Mouse (Mus musculus) thymus, postnatal 14 days (tissue): ENCODE results near the gene Elmo3.
"Not testable (repeated sequence)": the region's sequence is repeated elsewhere in the genome, so short reads cannot be mapped to it uniquely, and the experiment has no call there.

Experiments
- DNase-seq: peaks from one replicate; pipeline ENCODE4 v3.0.0; 2021

Elmo3 gene

DNA sequence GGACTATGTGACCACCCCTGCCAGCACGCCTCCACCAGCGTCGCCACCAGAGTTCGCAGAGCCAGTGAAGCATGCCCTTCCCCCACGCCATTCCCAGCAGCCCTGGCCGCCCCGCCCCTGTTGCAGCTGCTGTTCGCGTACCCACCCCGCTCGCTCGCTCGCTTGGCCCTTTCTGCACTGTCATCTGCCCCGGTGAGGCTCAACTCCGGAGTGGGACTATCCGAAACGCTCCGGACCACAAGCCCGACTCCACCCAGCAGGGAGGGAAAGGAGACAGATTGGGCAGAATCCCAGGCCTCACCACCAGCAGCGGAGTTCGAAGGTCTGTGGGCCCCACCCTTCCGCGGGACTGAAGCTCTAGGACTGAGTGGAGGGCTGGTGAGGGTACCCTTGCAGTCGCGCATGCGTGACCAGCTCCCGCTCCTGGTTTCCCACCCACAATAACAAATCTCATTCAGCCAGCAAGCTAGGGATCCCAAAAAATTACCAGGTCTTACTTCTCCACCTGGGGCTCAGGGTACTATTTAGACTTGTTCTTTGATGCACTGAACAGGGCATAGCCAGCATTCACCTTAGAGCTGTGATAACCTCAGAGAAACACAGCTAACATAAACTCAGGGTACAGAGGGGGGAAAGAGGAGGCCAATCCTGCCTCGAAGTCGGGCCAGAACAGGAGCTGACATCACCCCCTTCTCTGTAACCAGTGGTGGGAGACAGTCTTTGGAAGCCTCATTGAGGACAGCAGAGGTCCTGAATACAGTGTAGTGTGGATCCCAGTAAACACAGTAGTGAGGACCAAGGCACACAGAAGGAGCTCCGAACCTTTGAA is 28.9 kb upstream of the Elmo3 start:
- DNase-seq, result peak; percentile 66

DNA sequence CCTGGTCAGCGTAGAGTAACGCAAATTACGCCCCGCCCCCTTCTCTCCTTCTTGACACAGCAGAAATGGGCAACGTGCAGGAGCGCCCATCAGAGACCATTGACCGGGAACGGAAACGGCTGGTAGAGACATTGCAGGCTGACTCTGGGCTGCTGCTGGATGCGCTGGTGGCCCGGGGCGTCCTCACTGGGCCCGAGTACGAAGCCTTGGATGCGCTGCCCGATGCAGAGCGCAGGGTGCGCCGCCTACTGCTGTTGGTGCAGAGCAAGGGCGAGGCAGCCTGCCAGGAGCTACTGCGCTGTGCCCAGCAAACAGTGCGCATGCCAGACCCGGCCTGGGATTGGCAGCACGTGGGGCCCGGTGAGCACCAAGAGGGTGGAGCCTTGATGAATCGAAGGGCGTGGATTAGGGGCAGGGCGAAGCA is 26.5 kb upstream of the Elmo3 start:
- peak; percentile 42 for DNase-seq

DNA sequence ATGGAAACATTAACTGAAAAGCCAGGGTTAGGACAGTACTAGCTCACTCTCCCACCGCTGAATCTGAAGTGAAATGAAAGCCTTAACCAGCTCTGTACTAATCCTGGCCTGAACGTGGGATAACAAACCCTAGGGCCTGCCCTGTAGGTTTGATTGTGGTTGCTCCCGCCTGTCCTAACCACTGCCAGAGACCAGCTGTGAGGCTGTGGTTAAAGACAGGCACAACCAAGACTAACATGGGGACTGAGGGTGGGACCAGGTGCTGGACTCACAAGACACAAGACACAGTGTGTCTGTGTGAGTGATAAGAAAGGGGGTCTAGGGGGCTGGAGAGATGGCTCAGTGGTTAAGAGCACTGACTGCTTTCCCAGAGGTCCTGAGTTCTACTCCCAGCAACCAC is 24.8 kb upstream of the Elmo3 start:
- DNase-seq, result no peak

DNA sequence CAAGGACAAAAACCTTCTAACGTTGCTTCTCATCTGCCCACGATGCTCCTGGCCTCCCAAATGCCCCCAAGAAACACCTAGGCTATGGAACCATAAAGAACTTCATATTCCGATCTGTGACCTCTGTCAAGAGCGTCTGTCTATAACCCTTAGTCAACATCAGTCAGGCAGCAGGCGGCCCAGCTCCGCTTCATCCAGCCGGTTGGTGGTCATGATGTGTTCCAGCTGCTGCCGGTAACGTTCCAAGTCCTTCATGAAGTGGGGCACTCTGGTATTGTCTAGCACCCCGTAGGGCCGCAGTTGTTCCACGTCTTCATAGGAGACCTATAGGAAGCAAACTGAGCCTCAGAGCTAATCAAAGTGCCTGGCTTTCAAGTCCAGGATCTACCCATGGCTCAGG is 23.6 kb upstream of the Elmo3 start:
- no peak for DNase-seq

DNA sequence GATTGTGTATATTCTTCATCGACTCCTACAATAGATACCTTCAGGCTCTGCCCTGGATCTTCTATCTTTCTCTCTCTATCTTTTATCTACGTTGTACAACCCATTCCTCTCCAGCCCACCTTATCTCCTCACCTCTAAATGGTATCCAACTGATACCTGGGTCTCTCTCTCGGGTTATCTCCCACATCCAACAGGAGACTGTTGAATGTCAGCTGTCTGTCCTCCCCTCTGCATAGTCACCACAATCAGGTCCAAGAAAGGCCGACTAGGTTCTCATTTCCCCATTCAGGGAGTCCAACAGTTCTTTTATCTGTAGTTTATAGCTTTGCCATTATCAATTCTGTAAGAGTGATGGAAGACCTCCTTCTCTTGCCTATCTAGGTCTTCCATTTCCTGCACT is 23.2 kb upstream of the Elmo3 start:
- no peak for DNase-seq

DNA sequence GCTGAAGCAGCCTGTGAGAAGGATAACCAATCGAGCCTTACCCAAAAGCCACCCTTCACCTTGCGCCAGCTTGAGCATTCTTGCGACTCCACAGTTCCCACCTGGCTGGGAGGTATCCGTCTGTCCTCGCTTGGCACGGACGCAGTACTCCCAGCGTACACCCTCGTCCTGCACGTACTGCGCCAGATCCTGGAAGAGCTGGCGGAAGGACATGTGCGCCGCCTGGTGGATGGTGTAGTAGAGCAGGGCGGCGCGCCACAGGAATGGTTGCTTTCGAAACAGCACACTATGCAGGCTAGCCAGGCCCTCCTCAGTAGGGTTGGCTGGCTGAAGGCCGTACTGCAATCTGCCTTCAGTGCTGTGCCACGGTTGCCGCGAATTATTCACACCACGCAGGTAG is 22.3 kb upstream of the Elmo3 start:
- DNase-seq, result peak; percentile 55

DNA sequence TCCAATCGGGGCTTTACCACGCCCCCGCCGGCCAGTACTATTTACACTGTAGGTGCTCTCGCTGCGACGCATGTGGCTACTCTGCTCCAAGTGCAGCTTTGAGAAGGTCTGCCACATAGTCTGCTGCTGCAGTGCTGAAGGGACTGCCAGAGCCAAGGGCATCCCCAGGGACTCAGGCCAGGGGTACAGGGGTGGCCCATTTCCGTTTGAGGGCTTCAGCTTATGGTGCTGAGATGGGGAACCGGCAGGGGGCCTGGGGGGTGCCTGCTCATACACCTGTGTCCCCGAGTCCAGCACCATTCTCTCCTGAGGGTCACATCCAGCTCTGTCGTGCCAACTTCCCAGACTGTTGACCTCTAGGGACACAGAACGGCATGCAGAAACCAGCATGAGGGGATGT is 19.9 kb upstream of the Elmo3 start:
- DNase-seq, result no peak

DNA sequence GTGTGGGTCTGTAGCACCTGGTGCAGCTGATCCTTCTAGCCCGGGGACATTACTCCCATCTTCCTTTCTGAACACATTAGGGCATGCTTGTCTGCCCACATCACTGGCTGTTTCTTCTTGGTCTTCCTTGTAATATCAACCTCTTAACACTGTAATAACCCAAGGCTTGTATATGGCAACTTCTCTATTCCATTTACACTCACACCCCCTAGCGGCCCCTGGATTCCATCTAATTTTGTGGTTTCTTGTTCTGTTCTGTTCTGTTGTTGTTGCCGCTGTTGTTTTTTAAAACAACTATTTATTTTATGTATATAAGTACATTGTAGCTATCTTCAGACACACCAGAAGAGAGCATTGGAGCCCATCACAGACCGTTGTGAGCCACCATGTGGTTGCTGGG is 18.5 kb upstream of the Elmo3 start:
- no peak for DNase-seq

DNA sequence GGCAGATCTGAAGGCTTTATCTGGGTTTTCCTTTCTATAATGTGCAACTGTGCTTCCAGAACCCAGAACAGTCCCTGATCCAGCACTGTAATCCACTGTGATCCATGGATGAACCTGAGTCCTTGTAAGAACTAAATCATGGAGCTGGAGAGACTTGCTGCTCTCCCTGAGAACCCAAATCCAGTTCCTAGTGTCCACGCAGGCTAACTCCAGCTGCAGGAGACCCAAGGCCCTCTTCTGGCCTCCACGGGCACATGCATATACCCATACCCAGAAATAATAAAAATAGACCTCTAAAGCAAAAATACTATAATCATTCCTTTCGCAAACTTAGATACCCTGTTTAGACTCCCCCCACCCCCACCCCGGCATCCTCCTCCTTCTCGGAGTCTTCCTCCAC is 17.2 kb upstream of the Elmo3 start:
- DNase-seq, result no peak

DNA sequence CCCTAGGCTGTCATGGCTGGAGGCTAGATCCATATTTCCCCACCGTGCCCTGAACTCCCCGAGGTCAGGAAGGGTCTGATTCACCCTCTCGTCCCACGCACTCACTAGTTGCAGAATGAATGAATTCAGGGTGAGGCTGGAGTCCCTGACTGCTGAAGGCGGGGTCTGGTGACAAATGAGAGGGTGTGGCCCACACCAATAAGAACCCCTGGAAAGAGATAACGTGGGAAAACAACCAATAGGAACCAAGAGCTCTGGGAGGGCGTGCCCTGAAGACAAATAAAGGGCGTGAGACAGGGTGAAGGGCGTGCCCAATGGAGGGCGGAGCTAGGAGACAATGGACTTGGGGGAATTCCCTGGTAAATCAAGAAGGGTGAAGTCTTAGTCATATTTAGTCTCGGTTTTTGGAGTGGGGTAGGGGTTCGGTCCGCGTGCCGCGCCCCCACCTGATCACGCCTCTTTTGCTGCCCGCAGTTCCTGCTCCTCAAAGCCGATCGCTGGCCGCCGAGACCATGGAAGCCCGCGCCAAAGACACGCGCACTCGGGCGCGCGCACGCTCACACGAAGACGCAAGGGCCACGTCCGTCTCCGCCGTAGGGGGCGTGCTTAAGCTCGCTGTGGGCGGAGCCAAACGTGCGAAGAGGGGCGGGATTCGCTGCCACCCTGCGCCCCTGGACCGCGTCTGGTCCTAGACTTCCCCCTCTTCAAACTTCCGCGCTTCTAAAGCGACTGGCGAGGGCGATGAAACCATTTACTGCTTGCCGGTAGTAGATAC is 16.3 kb upstream of the Elmo3 start:
- DNase-seq, result peak; percentile 97

DNA sequence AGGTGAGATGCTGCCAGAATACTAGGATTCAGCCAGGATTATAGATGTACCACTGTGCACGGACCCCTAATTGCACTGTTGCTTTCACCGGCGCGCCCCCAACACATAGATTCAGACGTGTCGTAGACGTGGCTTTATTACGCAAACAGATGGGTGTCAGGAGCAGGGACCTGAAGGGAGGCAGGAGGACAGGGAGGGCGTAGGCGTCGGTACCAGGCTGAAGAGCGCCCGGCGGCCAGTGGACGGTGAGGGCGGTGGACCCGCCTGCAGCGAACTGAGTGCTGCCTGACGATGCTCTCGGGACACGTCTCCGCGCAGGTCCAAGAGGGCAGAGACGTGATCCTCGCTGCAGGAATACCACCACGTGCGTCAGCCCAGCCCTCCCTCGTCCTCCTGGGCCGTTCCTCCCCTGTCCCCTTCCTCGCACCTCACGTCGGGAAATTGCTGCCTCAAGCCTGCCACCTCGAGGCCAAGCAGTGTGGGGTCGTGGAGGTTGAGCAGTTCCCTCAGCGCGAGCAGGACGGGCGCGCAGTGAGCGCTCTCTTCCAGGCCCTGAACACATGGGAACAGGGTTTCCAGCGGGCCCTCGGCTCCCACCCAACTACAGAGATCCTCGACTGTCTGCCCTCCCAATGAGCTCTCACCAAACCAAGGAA is 15.5 kb upstream of the Elmo3 start, which contains the start of gene 4931428F04Rik:
TSS of gene 4931428F04Rik (minus strand) at position 60 of the 656 bp plus-strand sequence.
- peak; percentile 71 for DNase-seq

DNA sequence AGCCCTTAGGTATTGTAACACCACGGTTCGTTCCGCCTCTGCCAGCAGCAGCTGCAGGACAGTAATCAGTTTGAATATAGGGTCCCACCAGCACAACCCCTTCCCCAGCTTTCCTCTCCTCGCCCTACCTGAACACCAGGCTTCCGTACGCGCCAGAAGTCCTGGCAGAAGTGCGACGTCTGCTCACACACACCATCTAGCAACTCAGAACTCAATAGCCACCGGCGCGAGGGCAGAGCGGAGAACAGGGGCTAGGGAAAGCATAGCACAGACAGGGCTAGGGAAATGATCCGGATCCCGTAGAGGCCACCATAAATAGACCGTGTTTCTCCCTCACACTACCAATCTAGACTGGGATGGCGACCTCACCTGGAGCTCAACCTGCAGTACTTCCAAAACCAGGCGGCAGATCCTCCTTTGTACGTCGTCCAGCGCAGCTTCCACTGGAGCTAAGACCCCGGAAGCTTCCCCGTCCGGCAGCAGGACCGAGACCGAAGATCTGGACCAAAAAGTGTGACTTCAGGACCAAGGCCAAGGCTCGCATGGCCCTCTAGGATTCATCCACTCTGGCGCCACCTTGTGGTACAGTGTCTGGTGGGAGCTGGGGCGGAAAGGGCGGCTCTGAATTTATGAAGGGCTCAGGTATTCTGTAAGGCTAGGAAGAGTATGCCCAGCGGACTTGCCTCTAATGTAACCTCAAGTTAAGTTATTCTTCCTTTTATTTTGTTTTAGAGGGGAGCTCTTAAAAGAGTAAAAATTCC is 14.7 kb upstream of the Elmo3 start:
- peak; percentile 91 for DNase-seq

DNA sequence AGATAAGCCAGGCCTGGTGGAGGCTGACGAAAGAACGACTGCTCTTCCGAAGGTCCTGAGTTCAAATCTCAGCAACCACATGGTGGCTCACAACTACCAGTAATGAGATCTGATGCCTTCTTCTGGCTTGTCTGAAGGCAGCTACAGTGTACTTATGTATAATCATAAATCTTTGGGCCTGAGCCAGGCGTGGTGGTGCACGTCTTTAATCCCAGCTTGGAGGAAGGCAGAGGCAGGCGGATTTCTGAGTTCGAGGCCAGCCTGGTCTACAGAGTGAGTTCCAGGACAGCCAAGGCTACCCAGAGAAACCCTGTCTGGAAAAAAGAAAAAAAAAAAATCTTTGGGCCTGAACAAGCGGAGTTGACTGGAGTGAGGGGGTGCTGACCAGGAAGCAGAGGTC is 14.0 kb upstream of the Elmo3 start:
- not testable (repeated sequence) for DNase-seq

DNA sequence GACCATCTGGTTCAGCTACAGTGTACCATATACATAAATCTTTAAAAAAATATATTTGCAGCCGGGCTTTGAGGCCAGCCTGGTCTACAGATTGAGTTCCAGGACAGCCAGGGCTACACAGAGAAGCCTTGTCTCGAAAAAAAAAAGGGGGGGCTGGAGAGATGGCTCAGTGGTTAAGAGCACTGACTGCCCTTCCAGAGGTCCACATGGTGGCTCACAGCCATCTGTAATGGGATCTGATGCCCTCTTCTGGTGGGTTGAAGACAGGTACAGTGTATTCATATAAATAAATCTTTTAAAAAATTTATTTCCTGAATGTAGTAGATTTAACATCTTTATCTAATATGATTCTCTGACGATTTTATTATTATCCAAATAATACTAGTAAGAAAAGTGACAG is 13.6 kb upstream of the Elmo3 start:
- DNase-seq, result not testable (repeated sequence)

DNA sequence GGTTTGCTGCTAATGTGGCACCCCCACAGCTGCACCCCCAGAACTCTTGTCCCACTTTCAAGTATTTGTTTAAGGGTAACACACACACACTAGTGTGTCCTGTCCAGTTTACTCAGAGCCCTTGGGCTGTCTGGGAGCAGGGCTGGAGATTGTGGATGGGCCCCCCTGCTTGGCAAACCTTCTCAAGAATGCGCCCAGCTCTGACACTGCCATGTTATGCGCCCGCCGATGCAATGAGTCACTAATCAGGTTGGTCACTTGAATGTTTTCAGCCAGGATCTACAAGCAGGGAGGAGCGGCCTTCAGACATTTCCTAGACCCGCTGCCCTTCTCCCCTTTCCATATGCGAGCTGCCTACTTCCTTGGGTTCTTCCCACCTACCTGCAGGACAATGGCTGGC is 12.9 kb upstream of the Elmo3 start:
- DNase-seq, result no peak

DNA sequence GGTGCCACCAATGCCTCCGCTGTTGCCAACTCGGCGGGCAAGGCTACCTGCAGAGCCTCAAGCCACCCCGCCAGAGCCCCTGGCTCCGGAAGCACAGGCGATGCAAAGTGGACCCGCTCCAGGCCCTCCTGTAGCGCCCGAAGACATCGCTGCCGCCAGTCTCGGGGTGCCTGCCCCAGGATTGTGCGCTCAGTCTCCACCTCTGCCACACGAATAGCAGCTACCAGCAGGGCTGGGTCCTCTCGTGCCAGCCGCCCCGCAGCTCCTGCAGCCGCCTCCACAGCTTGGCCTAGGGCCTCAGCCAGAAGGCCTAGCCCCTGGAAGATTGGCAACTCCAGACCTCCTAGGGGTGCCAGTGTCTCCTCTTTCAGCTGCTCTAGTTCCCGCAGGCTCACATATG is 12.0 kb upstream of the Elmo3 start:
- no peak for DNase-seq

DNA sequence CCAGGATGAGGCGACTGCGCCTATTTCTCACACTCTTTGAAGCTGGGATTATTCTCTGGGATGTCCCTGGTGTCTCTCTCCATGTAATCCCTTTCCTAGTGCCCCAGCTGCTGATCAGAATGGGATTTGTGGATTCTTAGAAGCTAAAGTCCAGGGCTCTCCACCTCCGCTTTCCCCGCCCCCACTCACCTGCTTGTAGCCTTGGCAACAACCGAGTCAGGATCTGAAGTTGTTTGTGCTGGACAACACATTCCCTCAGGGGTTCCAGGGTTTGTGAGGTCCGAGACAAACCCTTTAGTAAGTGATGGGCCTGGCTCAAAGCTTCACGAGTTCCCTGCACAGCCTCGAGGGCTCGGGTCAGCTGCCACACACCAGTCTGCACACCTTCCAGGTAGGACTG is 10.6 kb upstream of the Elmo3 start:
- no peak for DNase-seq

DNA sequence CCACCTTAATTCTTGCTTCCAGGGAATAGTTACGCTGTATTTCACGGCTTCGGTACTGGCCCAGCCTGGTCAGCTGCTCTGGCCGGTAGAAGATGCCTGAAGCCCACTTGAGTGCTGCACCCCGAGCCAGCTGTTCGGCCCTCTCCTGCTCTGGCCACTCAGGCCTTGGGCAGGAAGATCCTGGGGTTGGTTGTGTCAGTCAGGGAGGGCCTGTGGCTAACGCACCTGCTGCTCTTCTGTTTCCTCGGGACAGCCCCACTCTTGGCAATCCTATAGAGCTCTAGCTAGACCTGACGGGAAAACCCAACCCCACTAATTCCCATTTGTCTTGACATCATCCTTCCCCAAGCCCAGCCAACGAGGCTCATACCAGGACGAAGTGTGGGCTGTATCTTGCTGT is 10.1 kb upstream of the Elmo3 start:
- no peak for DNase-seq

DNA sequence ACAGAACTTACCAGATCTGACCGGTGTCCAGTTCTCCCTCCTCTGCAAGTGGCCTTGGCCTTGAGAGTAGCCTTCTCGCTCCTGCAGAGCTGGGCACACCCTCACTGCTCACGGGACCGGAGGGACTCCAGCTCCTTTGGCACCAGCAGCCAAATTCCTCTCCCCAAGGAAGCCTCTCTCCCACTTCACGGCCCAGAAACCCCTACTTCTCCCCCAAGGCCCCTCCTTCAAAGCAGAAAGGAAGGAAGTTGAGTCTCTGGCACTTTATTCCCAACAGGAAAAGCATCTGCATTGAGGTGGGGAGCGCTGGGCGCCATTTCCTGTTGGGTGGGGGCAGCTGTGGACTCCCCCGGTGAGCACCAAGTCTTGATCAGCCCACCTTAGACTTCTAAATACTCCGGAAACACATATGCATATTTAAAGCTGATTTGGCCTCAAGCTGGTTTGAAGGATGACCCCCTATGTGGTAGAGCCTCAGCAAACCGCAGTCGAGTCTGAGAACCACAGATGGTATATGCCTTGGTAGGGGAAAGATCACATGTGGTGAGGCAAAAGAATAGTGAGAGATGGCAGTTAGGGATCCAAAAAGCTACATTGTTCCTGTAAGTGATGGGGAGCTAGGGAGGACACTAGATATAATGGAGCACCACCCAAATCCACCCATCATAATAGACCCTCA is 9.4 kb upstream of the Elmo3 start, which contains the start of gene Exoc3l:
TSS of gene Exoc3l (minus strand) at position 207 of the 679 bp plus-strand sequence.
- DNase-seq, result peak; percentile 33

DNA sequence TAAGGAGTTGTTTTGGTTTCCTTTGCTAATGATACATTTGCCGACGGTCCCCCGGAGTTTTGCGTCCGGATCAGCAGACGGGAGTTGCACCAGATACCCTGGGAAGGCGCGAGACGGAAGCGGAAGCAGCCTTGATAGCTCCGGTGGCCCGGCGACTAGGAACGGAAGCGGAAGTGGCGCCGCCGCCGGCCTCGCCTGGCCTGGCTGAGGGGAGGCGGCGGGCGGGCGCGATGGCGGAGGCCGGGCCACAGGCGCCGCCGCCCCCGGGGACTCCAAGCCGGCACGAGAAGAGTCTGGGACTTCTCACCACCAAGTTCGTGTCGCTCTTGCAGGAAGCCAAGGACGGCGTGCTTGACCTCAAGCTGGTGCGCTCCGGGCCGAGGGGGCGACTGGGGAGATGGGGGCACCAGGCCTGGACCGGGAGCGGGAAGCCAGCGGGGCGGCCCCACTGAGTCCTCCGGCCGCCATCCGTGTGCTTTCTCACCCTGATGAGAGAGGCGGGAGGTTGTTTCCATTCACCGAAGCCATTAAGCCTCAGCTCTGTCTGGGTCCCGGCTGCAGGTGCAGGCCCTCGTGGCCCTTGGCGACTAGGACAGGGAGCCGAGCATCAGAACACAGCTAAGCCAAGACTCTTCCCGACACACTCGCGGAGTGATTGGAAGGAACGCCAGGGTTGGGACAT is 7.7 kb upstream of the Elmo3 start, which contains the start of gene E2f4:
TSS of gene E2f4 (plus strand) at position 153 of the 682 bp plus-strand sequence.
- peak; percentile 92 for DNase-seq
